In the genomic region with DNA sequence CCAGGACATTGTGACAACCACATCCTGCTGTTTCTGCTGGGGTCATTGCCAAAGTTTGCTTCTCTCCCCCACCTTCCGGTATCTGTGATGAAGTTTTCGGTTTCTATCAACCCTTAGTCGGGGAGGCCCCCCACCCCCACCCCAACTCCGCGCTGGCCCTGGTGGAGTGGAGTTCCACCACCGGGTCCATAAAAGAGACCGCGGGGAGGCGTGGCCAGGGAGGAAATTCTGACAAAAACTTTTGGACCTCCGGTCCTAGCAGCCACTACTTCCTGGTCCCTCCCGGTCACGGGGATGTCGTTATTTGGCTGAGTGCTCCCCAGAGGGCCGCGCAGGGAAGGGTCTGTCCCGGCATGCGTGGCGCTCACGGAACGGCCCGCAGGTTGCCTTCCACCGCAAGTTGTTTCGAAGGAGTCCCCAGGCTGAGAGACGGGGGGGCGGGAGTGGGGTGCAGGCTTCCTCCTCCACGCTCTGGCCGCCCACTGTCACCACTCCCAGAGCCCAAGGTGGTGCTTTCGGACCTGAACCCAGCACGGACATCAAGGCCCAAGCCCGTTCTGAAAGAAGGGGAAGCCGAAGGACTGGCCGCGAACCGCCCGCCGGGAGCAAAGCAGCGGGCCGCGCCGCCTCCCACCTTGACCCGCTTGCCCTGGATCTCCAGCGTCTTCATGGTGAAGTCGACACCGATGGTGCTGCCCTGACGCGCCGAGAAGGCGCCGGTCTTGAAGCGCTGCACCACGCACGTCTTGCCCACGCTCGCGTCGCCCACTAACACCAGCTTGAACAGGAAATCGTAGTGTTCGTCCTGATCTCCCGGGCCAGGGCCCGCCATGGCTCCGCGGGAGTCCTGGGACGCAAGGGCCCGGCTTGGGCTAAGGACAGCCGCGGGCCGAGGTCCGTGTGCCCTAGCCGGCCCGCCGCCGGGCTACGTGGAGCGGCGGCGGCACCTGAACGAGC, we compare ENCODE assay signal across 8 mouse cellular contexts. TPM values are rescaled to one million over a fixed set of nuclear protein-coding genes. Genes with fewer than 3 reads are reported as not detected.
DNase-seq lines count a peak whose midpoint lies in the region; ATAC-seq and TF ChIP-seq lines count a peak whose summit lies in the region.

No protein-coding gene starts in this region.

- H3K4me2 ChIP-seq in heart, embryonic 11.5 days: peak overlapping the region; percentile 97
- H3K4me2 ChIP-seq in kidney, embryonic 14.5 days (replicated peaks; ENCODE audit: low read depth, low read length): peak overlapping the region; percentile 90
- peak overlapping the region; percentile 86 for H3K4me2 ChIP-seq in liver, embryonic 12.5 days

- H3K27ac ChIP-seq in embryonic fibroblast, embryonic 13.5 days (ENCODE audit: insufficient read depth, low read length): peak overlapping the region; percentile 19; the same call in 1 of the 2 replicates
- peak overlapping the region; percentile 60 for H3K27ac ChIP-seq in heart, embryonic 11.5 days (ENCODE audit: low read depth, low read length)
- peak overlapping the region; percentile 76 for H3K27ac ChIP-seq in kidney, embryonic 14.5 days (ENCODE audit: low read depth, low read length)
- H3K27ac ChIP-seq in liver, embryonic 12.5 days: peak overlapping the region; percentile 98

- peak; percentile 28 to 56 for DNase-seq in layer of hippocampus, adult 18-20 months (ENCODE audit: low spot score in 2 of 2)
- no peak for DNase-seq in layer of hippocampus, postnatal 36 days
- peak; percentile 75 for DNase-seq in naive thymus-derived CD4-positive, alpha-beta T cell, adult 2 months (ENCODE audit: low read depth)
- peak; percentile 80 for DNase-seq in splenic B cell, adult 2 months (ENCODE audit: low read depth, low spot score)

- no peaks in the 10 kb centered on the region for H3K27me3 ChIP-seq in heart, embryonic 11.5 days (ENCODE audit: control insufficient read depth, insufficient read depth, low read length)
- H3K27me3 ChIP-seq in kidney, embryonic 14.5 days (ENCODE audit: control insufficient read depth, insufficient read depth, low read length): no peaks in the 10 kb centered on the region
- no peaks in the 10 kb centered on the region for H3K27me3 ChIP-seq in liver, embryonic 12.5 days (replicated peaks)
- no peaks in the 10 kb centered on the region for H3K27me3 ChIP-seq in splenic B cell, adult 2 months (ENCODE audit: control insufficient read depth, insufficient read depth, low read length, poor library complexity, severe bottlenecking)

- TF ChIP-seq CTCF in embryonic fibroblast, embryonic 13.5 days (IDR thresholded peaks at IDR 0.05; ENCODE audit: borderline replicate concordance, insufficient read depth, low read length): no peak

- H3K4me1 ChIP-seq in embryonic fibroblast, embryonic 13.5 days (ENCODE audit: control insufficient read depth, insufficient read depth, low read length): peaks cover 8% of the 10 kb centered on the region; the same call in 1 of the 2 replicates
- H3K4me1 ChIP-seq in heart, embryonic 11.5 days (ENCODE audit: control insufficient read depth, insufficient read depth, low read length): peaks cover 8% of the 10 kb centered on the region
- peaks cover 17% of the 10 kb centered on the region for H3K4me1 ChIP-seq in kidney, embryonic 14.5 days (ENCODE audit: control insufficient read depth, insufficient read depth, low read length)
- H3K4me1 ChIP-seq in liver, embryonic 12.5 days: peaks cover 61% of the 10 kb centered on the region

- TF ChIP-seq POLR2A in embryonic fibroblast, embryonic 13.5 days (IDR thresholded peaks at IDR 0.05; ENCODE audit: low read depth, low read length): peak; percentile 62

- peak overlapping the region; percentile 58 for H3K4me3 ChIP-seq in embryonic fibroblast, embryonic 13.5 days (ENCODE audit: insufficient read depth, low read length)
- peak overlapping the region; percentile 80 for H3K4me3 ChIP-seq in heart, embryonic 11.5 days (ENCODE audit: low read depth, low read length)
- peak overlapping the region; percentile 77 for H3K4me3 ChIP-seq in kidney, embryonic 14.5 days (ENCODE audit: low read length)
- H3K4me3 ChIP-seq in liver, embryonic 12.5 days: peak overlapping the region; percentile 72

- WGBS in heart, embryonic 11.5 days (ENCODE audit: insufficient replicate concordance): under 1% methylated on average over 77 of the region's 77 CpGs
- under 1% methylated on average over 77 of the region's 77 CpGs for WGBS in kidney, embryonic 14.5 days
- under 1% methylated on average over 76 of the region's 77 CpGs for WGBS in liver, embryonic 12.5 days (ENCODE audit: insufficient replicate concordance)

- peak overlapping the region; percentile 84 for H3K9ac ChIP-seq in heart, embryonic 11.5 days (ENCODE audit: low read depth, low read length)
- peak overlapping the region; percentile 74 for H3K9ac ChIP-seq in kidney, embryonic 14.5 days (ENCODE audit: low read depth, low read length)
- peak overlapping the region; percentile 93 for H3K9ac ChIP-seq in liver, embryonic 12.5 days

- 0 out of 2 replicates have a peak, but pooled peaks cover 3% of the 10 kb centered on the region for H3K36me3 ChIP-seq in heart, embryonic 11.5 days (ENCODE audit: control insufficient read depth, insufficient read depth, low read length)
- peaks cover 3% of the 10 kb centered on the region; the same call in 1 of the 2 replicates for H3K36me3 ChIP-seq in kidney, embryonic 14.5 days (ENCODE audit: control insufficient read depth, insufficient read depth, low read length)
- peaks cover 36% of the 10 kb centered on the region for H3K36me3 ChIP-seq in liver, embryonic 12.5 days
- no peaks in the 10 kb centered on the region; the same call in 1 of the 2 replicates for H3K36me3 ChIP-seq in splenic B cell, adult 2 months (ENCODE audit: control insufficient read depth, insufficient read depth, low read length, poor library complexity, severe bottlenecking)

- peak; percentile 27 for ATAC-seq in heart, embryonic 11.5 days (replicated peaks; ENCODE audit: insufficient number of reproducible peaks, low FRiP score, low TSS enrichment)
- ATAC-seq in kidney, embryonic 14.5 days (ENCODE audit: low FRiP score, low TSS enrichment): peak; percentile 62
- peak; percentile 5; the same call in 1 of the 2 replicates for ATAC-seq in liver, embryonic 12.5 days

- H3K9me3 ChIP-seq in heart, embryonic 11.5 days (replicated peaks; ENCODE audit: control insufficient read depth, low read length): no peaks in the 10 kb centered on the region
- no peaks in the 10 kb centered on the region for H3K9me3 ChIP-seq in kidney, embryonic 14.5 days (ENCODE audit: control insufficient read depth, low read length)
- H3K9me3 ChIP-seq in liver, embryonic 12.5 days (replicated peaks): no peaks in the 10 kb centered on the region

RNA-seq across cellular contexts. Expression of gene Rab43, which starts 1.0 kb away (rescaled TPM):
- 10 to 100 TPM; 15.6 to 19.8 TPM for total RNA-seq in layer of hippocampus, adult 18-20 months (2021)
- total RNA-seq in layer of hippocampus, postnatal 36 days (2021): 10 to 100 TPM; 15.5 to 16.7 TPM
- 15.5 and 23.6 TPM in 2 replicates for polyA plus RNA-seq in embryonic fibroblast, embryonic 13.5 days (2011; ENCODE audit: insufficient read length, low read depth, missing spikeins)
- polyA plus RNA-seq in heart, embryonic 11.5 days (2014; fragmentation: Nextera tagmentation; extraction: Ambion mirVana): 6.4 and 6.9 TPM in 2 replicates
- polyA plus RNA-seq in kidney, embryonic 14.5 days (2014; fragmentation: Nextera tagmentation; extraction: Ambion mirVana): 8.1 and 9.9 TPM in 2 replicates
- polyA plus RNA-seq in liver, embryonic 12.5 days (2016; fragmentation: Nextera tagmentation; extraction: Ambion mirVana): 28.6 and 30.5 TPM in 2 replicates

RNA-seq across cellular contexts. Expression of gene Gm45140, which starts 24.6 kb away (rescaled TPM):
- 1 to 10 TPM; 1.9 to 3.9 TPM for total RNA-seq in layer of hippocampus, adult 18-20 months (2021)
- total RNA-seq in layer of hippocampus, postnatal 36 days (2021): 1 to 10 TPM; 1.8 to 3.4 TPM
- 2.5 and 8.9 TPM in 2 replicates for polyA plus RNA-seq in embryonic fibroblast, embryonic 13.5 days (2011; ENCODE audit: insufficient read length, low read depth, missing spikeins)
- 2.3 TPM in 2 replicates for polyA plus RNA-seq in heart, embryonic 11.5 days (2014; fragmentation: Nextera tagmentation; extraction: Ambion mirVana)
- polyA plus RNA-seq in kidney, embryonic 14.5 days (2014; fragmentation: Nextera tagmentation; extraction: Ambion mirVana): 3.4 and 5.4 TPM in 2 replicates
- 5.0 and 7.1 TPM in 2 replicates for polyA plus RNA-seq in liver, embryonic 12.5 days (2016; fragmentation: Nextera tagmentation; extraction: Ambion mirVana)

RNA-seq across cellular contexts. Expression of gene Isy1, which starts 27.6 kb away (rescaled TPM):
- 10 to 100 TPM; 24.1 to 25.0 TPM for total RNA-seq in layer of hippocampus, adult 18-20 months (2021)
- 10 to 100 TPM; 29.6 to 30.0 TPM for total RNA-seq in layer of hippocampus, postnatal 36 days (2021)
- 48.9 and 52.5 TPM in 2 replicates for polyA plus RNA-seq in embryonic fibroblast, embryonic 13.5 days (2011; ENCODE audit: insufficient read length, low read depth, missing spikeins)
- 28.1 and 36.5 TPM in 2 replicates for polyA plus RNA-seq in heart, embryonic 11.5 days (2014; fragmentation: Nextera tagmentation; extraction: Ambion mirVana)
- 61.5 and 63.5 TPM in 2 replicates for polyA plus RNA-seq in kidney, embryonic 14.5 days (2014; fragmentation: Nextera tagmentation; extraction: Ambion mirVana)
- 59.5 and 62.4 TPM in 2 replicates for polyA plus RNA-seq in liver, embryonic 12.5 days (2016; fragmentation: Nextera tagmentation; extraction: Ambion mirVana)

RNA-seq across cellular contexts. Expression of gene Gp9, which starts 33.1 kb away (rescaled TPM):
- 1 to 10 TPM; 1.3 to 1.7 TPM for total RNA-seq in layer of hippocampus, adult 18-20 months (2021)
- total RNA-seq in layer of hippocampus, postnatal 36 days (2021): 1 to 10 TPM in 1 of 2 experiments, under 1 TPM in 1; 0.82 to 1.5 TPM
- polyA plus RNA-seq in embryonic fibroblast, embryonic 13.5 days (2011; ENCODE audit: insufficient read length, low read depth, missing spikeins): not detected in 2 replicates
- polyA plus RNA-seq in heart, embryonic 11.5 days (2014; fragmentation: Nextera tagmentation; extraction: Ambion mirVana): 6.1 and 7.1 TPM in 2 replicates
- polyA plus RNA-seq in kidney, embryonic 14.5 days (2014; fragmentation: Nextera tagmentation; extraction: Ambion mirVana): 1.7 and 2.5 TPM in 2 replicates
- 40.9 and 44.2 TPM in 2 replicates for polyA plus RNA-seq in liver, embryonic 12.5 days (2016; fragmentation: Nextera tagmentation; extraction: Ambion mirVana)

RNA-seq across cellular contexts. Expression of gene Cnbp, which starts 39.9 kb away (rescaled TPM):
- total RNA-seq in layer of hippocampus, adult 18-20 months (2021): 100 to 1,000 TPM; 261 to 266 TPM
- total RNA-seq in layer of hippocampus, postnatal 36 days (2021): 100 to 1,000 TPM; 254 to 269 TPM
- 353 and 374 TPM in 2 replicates for polyA plus RNA-seq in embryonic fibroblast, embryonic 13.5 days (2011; ENCODE audit: insufficient read length, low read depth, missing spikeins)
- polyA plus RNA-seq in heart, embryonic 11.5 days (2014; fragmentation: Nextera tagmentation; extraction: Ambion mirVana): 886 and 909 TPM in 2 replicates
- polyA plus RNA-seq in kidney, embryonic 14.5 days (2014; fragmentation: Nextera tagmentation; extraction: Ambion mirVana): 1,222 and 1,346 TPM in 2 replicates
- polyA plus RNA-seq in liver, embryonic 12.5 days (2016; fragmentation: Nextera tagmentation; extraction: Ambion mirVana): 896 and 933 TPM in 2 replicates

Comparison
In these comparisons a context has a peak if more than half of its experiments do, and no peak if none do; other contexts are left out.
1. DNase-seq: peak in layer of hippocampus, adult 18-20 months (2 of 2), naive thymus-derived CD4-positive, alpha-beta T cell, adult 2 months (single experiment) and splenic B cell, adult 2 months (single experiment); none in layer of hippocampus, postnatal 36 days (0 of 2).
2. H3K27ac ChIP-seq: peak in every context shown above with its lines; median percentile 98 in liver, embryonic 12.5 days; 76 in kidney, embryonic 14.5 days; 60 in heart, embryonic 11.5 days; 19 in embryonic fibroblast, embryonic 13.5 days.
3. ATAC-seq: peak in every context shown above with its lines; median percentile 62 in kidney, embryonic 14.5 days; 27 in heart, embryonic 11.5 days; 5 in liver, embryonic 12.5 days.
4. Peak in every context shown above with its lines, with median percentiles within 50 percentile points of each other: H3K4me3 ChIP-seq, H3K4me2 ChIP-seq and H3K9ac ChIP-seq.